Mouse (Mus musculus) adrenal gland, postnatal 10 days (tissue): ENCODE results near the gene Vmn1r169. TPM values are rescaled to one million over a fixed set of nuclear protein-coding genes. Genes with fewer than 3 reads are reported as not detected.
"Not testable (repeated sequence)": the region's sequence is repeated elsewhere in the genome, so short reads cannot be mapped to it uniquely, and the experiment has no call there.

Experiments used
- DNase-seq: peaks from one replicate; pipeline ENCODE4 v3.0.0; 2021; ENCODE audit warnings: mixed read lengths
- long read RNA-seq, 2 experiments: library from polyadenylated mRNA; stranded (forward); transcript quantifications; one replicate each; pipeline ENCODE4 v2.0.0; 2021
- total RNA-seq, 2 experiments: library from RNA; stranded (reverse); gene quantifications; 2 replicates each; pipeline ENCODE4 v1.2.3; 2021

The Vmn1r169 gene
- not detected for total RNA-seq
- long read RNA-seq, experiment 1, result 0 reads
- long read RNA-seq, experiment 2, result 0 reads

GRCm38 (mm10) chr7:23575226-23575625, at the start of gene Vmn1r169:
Gene Vmn1r169 (plus strand): TSS chr7:23575526.
- not testable (repeated sequence) for DNase-seq

- DNase-seq, result not testable (repeated sequence)
Measured at GRCm38 (mm10) chr7:23539432-23539831, 35.9 kb upstream of the Vmn1r169 start, which contains the start of gene Vmn1r168. Gene Vmn1r168 (plus strand): TSS chr7:23539732.

DNA sequence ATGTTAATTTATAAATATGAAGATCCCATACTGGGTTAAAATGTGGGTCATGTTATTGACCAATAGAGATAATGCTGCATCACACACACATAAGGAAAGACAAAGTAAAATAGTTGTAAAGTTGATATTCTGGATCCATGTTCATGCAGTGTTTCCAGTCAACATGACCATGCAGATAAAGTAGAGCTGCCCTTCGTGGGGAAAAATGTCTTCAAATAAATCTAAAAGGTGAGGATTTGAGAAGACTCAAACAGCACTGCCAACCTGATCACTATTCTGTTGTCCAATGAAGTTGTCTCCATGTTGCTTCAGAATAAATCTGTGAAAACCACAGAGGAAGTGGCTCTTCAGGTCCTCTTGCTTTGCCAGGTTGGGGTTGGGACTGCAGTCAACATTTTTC, 30.5 kb downstream of the Vmn1r169 start, which contains the start of gene Vmn1r170:
Gene Vmn1r170 (plus strand): TSS at position 301 of the 400 bp plus-strand sequence.
- not testable (repeated sequence) for DNase-seq

Other genes starting within 250 kb of the Vmn1r169 start
- gene Nlrp5, start 189.6 kb upstream of the Vmn1r169 start, total RNA-seq, result under 1 TPM in 1 of 2 experiments, not detected in 1; 0.55 TPM
- not detected for gene Vmn1r167, start 68.3 kb upstream of the Vmn1r169 start, total RNA-seq
- gene Vmn1r168, start 35.8 kb upstream of the Vmn1r169 start, total RNA-seq, result not detected
- not detected for gene Vmn1r170, start 30.6 kb downstream of the Vmn1r169 start, total RNA-seq
- not detected for gene Vmn1r171, start 55.2 kb downstream of the Vmn1r169 start, total RNA-seq
- gene Vmn1r172, start 82.8 kb downstream of the Vmn1r169 start, total RNA-seq, result not detected
- not detected for gene Vmn1r173, start 125.2 kb downstream of the Vmn1r169 start, total RNA-seq
- not detected for gene Vmn1r174, start 176.7 kb downstream of the Vmn1r169 start, total RNA-seq
- gene Vmn1r175, start 235.1 kb downstream of the Vmn1r169 start, total RNA-seq, result not detected